Comparison of ENCODE assay signal across 8 mouse cellular contexts in the genomic region with DNA sequence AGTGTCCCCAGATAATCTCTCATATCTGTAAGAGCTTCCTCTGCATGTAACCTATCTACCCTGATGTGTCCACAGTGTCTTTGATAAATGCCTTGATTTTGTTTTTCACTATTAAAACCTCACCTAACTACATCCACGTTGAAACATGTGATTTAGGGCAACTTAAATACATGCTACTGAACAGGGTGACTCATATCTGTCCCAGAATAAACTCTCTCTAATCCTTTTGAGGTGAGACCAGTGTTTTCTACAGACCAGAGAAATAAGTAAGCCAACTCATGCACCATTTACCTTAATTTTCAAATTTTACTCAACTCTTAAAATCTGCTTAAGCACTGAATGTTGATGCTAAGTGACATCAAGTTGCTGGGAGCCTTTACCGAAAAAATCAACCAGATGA. TPM values are rescaled to one million over a fixed set of nuclear protein-coding genes. Genes with fewer than 3 reads are reported as not detected.
DNase-seq lines count a peak whose midpoint lies in the region; ATAC-seq and TF ChIP-seq lines count a peak whose summit lies in the region.

No protein-coding gene starts in this region.

- H3K4me1 ChIP-seq in kidney, embryonic 14.5 days (ENCODE audit: control insufficient read depth, insufficient read depth, low read length): peaks cover 13% of the 10 kb centered on the region
- peaks cover 1% of the 10 kb centered on the region; the same call in 1 of the 2 replicates for H3K4me1 ChIP-seq in bone marrow, adult 2 months (ENCODE audit: control insufficient read depth, insufficient read depth, low read length)
- H3K4me1 ChIP-seq in hindbrain, embryonic 10.5 days (replicated peaks): peaks cover 15% of the 10 kb centered on the region
- peaks cover 22% of the 10 kb centered on the region for H3K4me1 ChIP-seq in midbrain, embryonic 12.5 days

- 5% methylated on average over 2 of the region's 2 CpGs for WGBS in kidney, embryonic 14.5 days
- WGBS in bone marrow, adult 2 months: 2% methylated on average over 2 of the region's 2 CpGs
- WGBS in hindbrain, embryonic 10.5 days: 23% methylated on average over 2 of the region's 2 CpGs
- 24% methylated on average over 2 of the region's 2 CpGs for WGBS in midbrain, embryonic 12.5 days

- intact Hi-C loops in gastrocnemius, postnatal 36 days (cut with DNase I): no loop called here

- TF ChIP-seq POLR2A in bone marrow, adult 2 months (IDR thresholded peaks at IDR 0.05; ENCODE audit: borderline replicate concordance, control insufficient read depth, low read depth, low read length): no peak

- H3K27ac ChIP-seq in kidney, embryonic 14.5 days (ENCODE audit: low read depth, low read length): peak overlapping the region; percentile 96; the same call in 1 of the 2 replicates
- no peak overlapping the region for H3K27ac ChIP-seq in bone marrow, adult 2 months (ENCODE audit: control insufficient read depth, insufficient read depth, low read depth, low read length, poor library complexity)
- H3K27ac ChIP-seq in hindbrain, embryonic 10.5 days: peak overlapping the region; percentile 99
- H3K27ac ChIP-seq in midbrain, embryonic 12.5 days (replicated peaks): peak overlapping the region; percentile 99

- peak overlapping the region; percentile 85 for H3K4me3 ChIP-seq in kidney, embryonic 14.5 days (ENCODE audit: low read length)
- peak overlapping the region; percentile 94 for H3K4me3 ChIP-seq in bone marrow, adult 2 months (replicated peaks; ENCODE audit: control insufficient read depth, low read depth, low read length)
- H3K4me3 ChIP-seq in hindbrain, embryonic 10.5 days: peak overlapping the region; percentile 90
- H3K4me3 ChIP-seq in midbrain, embryonic 12.5 days: peak overlapping the region; percentile 89

- no peak for TF ChIP-seq CTCF in bone marrow, adult 2 months (IDR thresholded peaks at IDR 0.05; ENCODE audit: control insufficient read depth, insufficient read depth, low read length)

- H3K4me2 ChIP-seq in kidney, embryonic 14.5 days (replicated peaks; ENCODE audit: low read depth, low read length): peak overlapping the region; percentile 50
- H3K4me2 ChIP-seq in midbrain, embryonic 12.5 days (replicated peaks): peak overlapping the region; percentile 73

- H3K27me3 ChIP-seq in kidney, embryonic 14.5 days (ENCODE audit: control insufficient read depth, insufficient read depth, low read length): no peaks in the 10 kb centered on the region
- no peaks in the 10 kb centered on the region for H3K27me3 ChIP-seq in hindbrain, embryonic 10.5 days (ENCODE audit: insufficient read depth, poor library complexity, severe bottlenecking)
- H3K27me3 ChIP-seq in midbrain, embryonic 12.5 days: no peaks in the 10 kb centered on the region

- DNase-seq in kidney, adult 18-20 months: no peak
- DNase-seq in hindbrain, embryonic 10.5 days (ENCODE audit: low spot score): no peak
- no peak for DNase-seq in frontal cortex, postnatal 14 days (ENCODE audit: low spot score in 2 of 2)
- DNase-seq in gastrocnemius, postnatal 36 days: no peak
- DNase-seq in kidney, adult 8-10 months: no peak

- no peaks in the 10 kb centered on the region for H3K9me3 ChIP-seq in kidney, embryonic 14.5 days (ENCODE audit: control insufficient read depth, low read length)
- H3K9me3 ChIP-seq in hindbrain, embryonic 10.5 days: no peaks in the 10 kb centered on the region
- no peaks in the 10 kb centered on the region for H3K9me3 ChIP-seq in midbrain, embryonic 12.5 days

- ATAC-seq in kidney, embryonic 14.5 days (ENCODE audit: low FRiP score, low TSS enrichment): no peak
- ATAC-seq in midbrain, embryonic 12.5 days (ENCODE audit: low FRiP score, low read depth): no peak

- H3K9ac ChIP-seq in kidney, embryonic 14.5 days (ENCODE audit: low read depth, low read length): peak overlapping the region; percentile 98
- H3K9ac ChIP-seq in midbrain, embryonic 12.5 days (replicated peaks): peak overlapping the region; percentile 96

- H3K36me3 ChIP-seq in kidney, embryonic 14.5 days (ENCODE audit: control insufficient read depth, insufficient read depth, low read length): peaks cover 24% of the 10 kb centered on the region
- peaks cover 32% of the 10 kb centered on the region for H3K36me3 ChIP-seq in hindbrain, embryonic 10.5 days
- peaks cover 25% of the 10 kb centered on the region for H3K36me3 ChIP-seq in midbrain, embryonic 12.5 days

RNA-seq across cellular contexts. Expression of gene 2610008E11Rik, which starts 0.7 kb away (rescaled TPM):
- 15.7 and 30.3 TPM in 2 replicates for polyA plus RNA-seq in kidney, embryonic 14.5 days (2014; fragmentation: Nextera tagmentation; extraction: Ambion mirVana)
- polyA plus RNA-seq in bone marrow, adult 2 months (2011; ENCODE audit: insufficient read depth, insufficient read length, low replicate concordance, missing spikeins): 5.5 and 6.4 TPM in 2 replicates
- 31.4 and 32.0 TPM in 2 replicates for polyA plus RNA-seq in hindbrain, embryonic 10.5 days (2016; fragmentation: Nextera tagmentation; extraction: Ambion mirVana)
- polyA plus RNA-seq in midbrain, embryonic 12.5 days (2016; fragmentation: Nextera tagmentation; extraction: Ambion mirVana): 52.7 and 55.8 TPM in 2 replicates
- total RNA-seq in gastrocnemius, postnatal 36 days (2021): 10 to 100 TPM in 1 of 2 experiments, 1 to 10 TPM in 1; 6.9 to 10.2 TPM

RNA-seq across cellular contexts. Expression of gene Vmn2r80, which starts 51.9 kb away (rescaled TPM):
- not detected in 2 replicates for polyA plus RNA-seq in kidney, embryonic 14.5 days (2014; fragmentation: Nextera tagmentation; extraction: Ambion mirVana)
- not detected in 2 replicates for polyA plus RNA-seq in bone marrow, adult 2 months (2011; ENCODE audit: insufficient read depth, insufficient read length, low replicate concordance, missing spikeins)
- polyA plus RNA-seq in hindbrain, embryonic 10.5 days (2016; fragmentation: Nextera tagmentation; extraction: Ambion mirVana): not detected in 2 replicates
- polyA plus RNA-seq in midbrain, embryonic 12.5 days (2016; fragmentation: Nextera tagmentation; extraction: Ambion mirVana): not detected in 2 replicates
- not detected for total RNA-seq in gastrocnemius, postnatal 36 days (2021)
